Mouse (Mus musculus): ENCODE measurements around the gene Insyn1.
A peak's percentile ranks its signal among the peaks of the same experiment; 100 is the strongest.

Gene Insyn1

DNA sequence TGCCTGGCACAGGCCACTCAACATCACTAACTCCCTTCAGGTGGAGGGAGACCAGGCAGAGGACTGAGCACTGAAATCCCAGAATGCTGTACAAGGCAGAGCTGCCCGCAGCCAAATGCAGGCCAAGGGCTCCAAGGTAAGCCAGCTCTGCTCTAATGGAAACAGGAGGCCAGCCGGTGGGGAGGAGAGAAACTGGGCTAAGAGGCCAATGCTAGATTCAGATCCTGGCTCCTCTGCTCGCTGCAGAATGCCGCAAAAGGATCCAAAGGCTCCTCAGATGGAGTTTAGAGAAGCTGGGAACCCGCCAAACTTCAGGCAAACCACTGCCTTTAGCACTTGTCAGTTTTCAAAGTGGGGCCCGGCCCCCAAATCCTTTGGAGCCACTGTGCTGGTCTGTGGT lies 44.9 kb downstream of the Insyn1 start:
- no peak for DNase-seq (ENCODE audit: low read depth, low spot score)

- DNase-seq (ENCODE audit: low read depth, low spot score) = peak; percentile 84
Measured at GRCm38 (mm10) chr9:58534766-58535165, 46.4 kb downstream of the Insyn1 start.

DNA sequence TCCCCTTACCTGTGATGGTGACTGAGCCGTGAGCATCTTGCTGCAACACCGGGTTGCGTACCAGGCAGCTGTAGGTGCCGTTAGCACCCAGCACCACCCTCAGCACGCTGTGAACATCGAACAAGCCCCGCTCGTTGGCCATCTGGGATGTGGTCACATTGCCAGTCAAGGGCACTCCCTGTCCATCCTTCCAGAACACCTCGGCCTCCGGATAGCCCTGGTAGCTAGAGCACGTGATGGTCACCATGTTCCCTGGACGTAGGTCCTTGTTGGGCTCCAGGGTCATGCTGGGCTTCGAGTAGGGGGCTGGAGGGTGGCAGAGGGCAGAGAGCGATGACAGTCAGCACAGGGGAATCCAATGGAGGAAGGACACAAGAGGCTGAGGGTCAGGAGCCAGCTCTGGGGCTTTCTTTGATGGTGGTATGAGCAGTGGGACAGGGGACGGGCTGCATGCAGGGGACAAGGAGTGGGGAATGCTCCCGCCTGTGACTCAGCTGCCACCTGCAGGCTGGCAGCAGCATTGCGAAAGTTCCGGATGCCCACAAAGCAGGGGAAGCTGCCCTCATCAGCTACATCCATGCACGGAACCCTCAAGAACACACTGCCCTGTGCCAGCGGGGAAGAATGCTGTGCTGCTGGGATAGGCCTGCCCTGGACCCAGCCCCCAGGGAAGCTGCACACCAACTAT lies 47.2 kb downstream of the Insyn1 start:
- peak; percentile 54 for DNase-seq (ENCODE audit: low read depth, low spot score)

DNA sequence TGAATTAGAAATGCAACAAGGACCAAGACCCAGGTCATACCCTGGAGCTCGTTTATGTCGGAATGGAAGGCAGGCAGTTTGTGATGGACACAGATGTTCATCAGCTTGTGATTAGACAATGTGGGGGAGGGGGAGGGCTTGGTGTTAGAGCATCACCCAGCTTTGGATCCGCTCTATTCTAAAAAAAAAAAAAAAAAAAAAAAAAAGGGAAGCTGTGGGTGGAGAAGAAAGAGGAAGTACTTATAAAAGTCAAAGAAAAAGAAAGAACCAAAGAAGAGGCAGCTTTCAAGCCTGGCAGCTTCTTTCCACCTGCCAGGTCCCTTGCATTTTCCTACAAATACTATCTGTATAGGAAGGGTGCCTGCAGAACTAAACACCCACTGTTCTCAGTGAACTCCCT lies 49.4 kb downstream of the Insyn1 start:
- DNase-seq (ENCODE audit: low read depth, low spot score) = no peak

DNA sequence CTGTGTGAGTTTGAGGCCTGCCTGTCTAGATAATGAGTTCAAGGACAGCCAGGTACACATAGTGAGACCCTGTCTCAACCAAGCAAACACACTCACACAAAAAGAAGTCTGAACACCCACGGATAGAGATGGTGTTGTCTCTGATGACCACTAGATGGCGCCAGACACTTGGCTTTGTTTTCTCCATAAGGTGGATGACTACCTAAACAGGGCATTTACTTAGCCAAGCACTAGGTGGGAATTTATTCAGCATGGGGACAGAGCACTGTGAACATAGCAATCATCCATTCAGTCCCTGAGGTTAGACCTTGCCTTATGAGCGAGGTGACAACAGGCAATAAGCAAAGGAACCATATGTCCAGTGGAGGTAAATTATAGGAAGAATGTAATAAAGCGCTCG lies 51.5 kb downstream of the Insyn1 start:
- peak; percentile 86 for DNase-seq (ENCODE audit: low read depth, low spot score)

DNA sequence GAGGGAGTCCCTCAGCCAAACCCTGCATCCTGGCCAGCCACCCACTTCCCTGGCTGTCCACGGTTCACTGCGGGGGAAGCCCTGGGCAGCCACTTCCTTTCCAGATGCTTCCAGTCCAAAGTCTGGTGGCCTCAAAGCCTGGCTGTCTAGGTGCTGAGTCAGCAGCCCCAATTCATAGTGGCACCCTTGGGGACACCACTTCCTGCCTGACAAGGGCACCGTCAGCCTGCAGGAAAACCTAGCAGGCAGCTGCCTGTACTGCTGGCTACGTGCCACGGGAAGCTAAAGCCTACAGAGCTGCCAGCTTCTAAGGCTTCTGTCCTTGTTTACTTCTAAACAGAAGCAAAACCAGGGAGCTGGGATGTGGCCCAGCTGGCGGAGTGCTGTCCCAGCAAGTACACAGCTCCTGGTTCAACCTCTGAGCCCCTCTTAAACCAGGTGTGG lies 53.5 kb downstream of the Insyn1 start:
- no peak for DNase-seq (ENCODE audit: low read depth, low spot score)

- peak; percentile 31 for DNase-seq (ENCODE audit: low read depth, low spot score)
Measured at GRCm38 (mm10) chr9:58544879-58545324, 56.5 kb downstream of the Insyn1 start.

DNA sequence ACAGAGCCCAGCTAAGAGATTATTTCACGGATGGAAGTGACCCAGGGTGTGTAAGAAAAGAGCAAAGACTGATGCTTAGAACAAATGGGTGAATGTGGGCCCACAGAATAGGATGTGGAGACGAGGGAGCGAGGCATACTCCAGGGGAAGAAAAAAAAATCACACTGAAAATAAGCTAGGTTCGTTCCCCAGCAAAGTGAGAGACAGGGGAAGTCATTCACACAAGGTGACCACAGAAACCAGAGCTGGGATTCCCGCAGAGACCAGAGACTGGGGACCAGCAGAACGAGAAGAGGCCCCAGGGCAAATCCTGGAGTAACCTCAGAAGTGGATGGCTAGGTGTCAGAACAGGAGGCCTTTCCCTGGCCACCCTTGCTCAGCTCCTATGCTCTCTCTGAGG lies 57.0 kb downstream of the Insyn1 start:
- no peak for DNase-seq (ENCODE audit: low read depth, low spot score)

GRCm38 (mm10) chr9:58546630-58547360 lies 58.4 kb downstream of the Insyn1 start:
- no peak for DNase-seq (ENCODE audit: low read depth, low spot score)

DNA sequence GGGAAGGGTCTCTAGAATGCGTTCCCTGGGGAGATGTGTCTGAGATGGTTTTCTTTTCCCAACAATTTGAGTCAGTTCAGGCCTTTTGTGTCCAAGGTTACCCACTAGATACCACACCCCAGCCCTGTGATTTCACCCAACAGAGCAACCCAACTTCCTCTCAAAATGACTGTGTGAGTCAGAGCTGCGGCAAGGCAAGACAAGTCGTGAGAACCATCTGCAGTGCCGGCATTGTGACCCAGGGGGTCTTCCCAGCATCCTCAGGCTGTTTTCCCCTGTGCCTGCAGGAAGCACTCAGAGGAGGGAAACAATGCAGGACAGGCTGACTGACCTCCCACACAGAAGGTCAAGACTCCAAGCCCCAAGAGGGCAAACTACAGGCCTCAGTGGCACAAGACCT lies 60.5 kb downstream of the Insyn1 start:
- peak; percentile 40 for DNase-seq (ENCODE audit: low read depth, low spot score)

All from ES-CJ7 (cell line).